Mouse (Mus musculus) cortical plate, adult 2 months (tissue): Measurements from ENCODE around the gene Gsk3b. TPM values are rescaled to one million over a fixed set of nuclear protein-coding genes. Genes with fewer than 3 reads are reported as not detected.
"Not testable (repeated sequence)": the region's sequence is repeated elsewhere in the genome, so short reads cannot be mapped to it uniquely, and the experiment has no call there.

Experiments
- H3K27ac ChIP-seq: fragments of 200-500 bp; 2 replicates; pipeline ENCODE4 v1.5.1; 2012; ENCODE audit warnings: low read length, control low read depth, inconsistent platforms; ENCODE audit not compliant: insufficient read depth
- H3K4me1 ChIP-seq: fragments of 200-500 bp; 2 replicates; pipeline ENCODE4 v1.6.1; 2011; ENCODE audit warnings: low read length; ENCODE audit not compliant: control insufficient read depth, insufficient read depth
- H3K4me3 ChIP-seq: fragments of 200-500 bp; 2 replicates; pipeline ENCODE4 v1.5.1; 2011; ENCODE audit warnings: mild to moderate bottlenecking, low read length, control low read depth; ENCODE audit not compliant: insufficient read depth
- CTCF ChIP-seq: fragments of 200-500 bp; IDR thresholded peaks from 2 replicates; pipeline ENCODE4 v1.5.1; 2011; ENCODE audit warnings: mild to moderate bottlenecking, control low read depth, low read length; ENCODE audit not compliant: insufficient read depth; ENCODE audit errors: extremely low read depth
- POLR2A ChIP-seq: fragments of 200-500 bp; IDR thresholded peaks from 2 replicates; pipeline ENCODE4 v1.6.1; 2011; ENCODE audit warnings: mild to moderate bottlenecking, low read length, control low read depth; ENCODE audit not compliant: insufficient read depth; ENCODE audit errors: extremely low read depth
- polyA plus RNA-seq: library from polyadenylated mRNA; depleted of rRNA; stranded (reverse); fragments of >200 nt; gene quantifications from 2 replicates; pipeline ENCODE4 v1.2.3, GENCODE M21; 2012

Gene Gsk3b
- polyA plus RNA-seq, 1 experiment = 47.2 TPM

DNA sequence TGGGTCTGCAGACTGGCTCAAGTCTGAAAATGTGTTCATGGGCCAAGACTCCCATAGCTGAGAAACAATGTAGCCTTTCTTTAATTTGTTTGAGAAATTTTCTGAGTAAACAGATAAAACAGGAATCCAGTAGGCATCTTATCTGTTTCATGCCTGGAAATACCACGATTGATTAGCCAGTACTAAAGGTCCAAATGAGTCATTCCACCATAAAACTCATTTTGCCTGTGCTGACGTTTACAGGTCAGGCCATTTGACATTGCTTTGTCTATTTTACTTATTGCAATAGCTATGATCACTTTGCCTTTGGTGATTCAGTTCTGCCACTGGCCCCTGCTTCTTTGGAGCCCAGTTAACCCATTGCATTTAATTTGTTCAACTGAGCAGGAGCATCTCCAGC lies 11.8 kb downstream of the Gsk3b start:
- TF ChIP-seq CTCF (no peak), POLR2A (no peak)
- Histone ChIP-seq H3K4me3 (no peak overlapping the region), H3K27ac (no peak overlapping the region), H3K4me1 (peaks cover 15% of the 10 kb centered on the region)

GRCm38 (mm10) chr16:38105453-38105852 lies 16.7 kb downstream of the Gsk3b start:
- Histone ChIP-seq H3K27ac (no peak overlapping the region), H3K4me3 (no peak overlapping the region), H3K4me1 (peaks cover 8% of the 10 kb centered on the region)
- no peak for TF ChIP-seq CTCF

DNA sequence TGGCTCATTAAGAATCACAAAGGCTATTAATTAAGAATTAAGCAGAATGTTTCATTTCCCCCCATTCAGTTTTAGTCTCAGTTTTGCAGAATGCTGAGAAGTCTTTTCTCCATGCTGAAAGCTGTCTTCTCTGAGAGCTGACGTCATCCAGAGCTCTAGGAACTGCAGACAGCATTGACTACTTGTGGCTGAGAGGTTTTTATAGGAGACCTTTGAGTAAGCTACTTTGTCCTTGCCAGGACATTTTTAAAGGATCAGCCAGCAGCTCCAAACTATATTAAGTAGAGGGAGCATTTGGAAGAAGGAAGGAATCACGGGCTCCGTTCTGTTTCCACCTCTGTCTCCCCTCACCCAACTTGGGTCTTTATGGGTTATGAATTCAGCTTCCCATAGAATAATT lies 17.7 kb downstream of the Gsk3b start:
- Histone ChIP-seq H3K27ac (no peak overlapping the region), H3K4me1 (peaks cover 9% of the 10 kb centered on the region), H3K4me3 (no peak overlapping the region)
- TF ChIP-seq CTCF = no peak
- TF ChIP-seq POLR2A = no peak

- TF ChIP-seq POLR2A = no peak
- no peak for TF ChIP-seq CTCF
- H3K4me1 ChIP-seq = peaks cover 12% of the 10 kb centered on the region
- no peak overlapping the region for H3K27ac ChIP-seq
- H3K4me3 ChIP-seq = no peak overlapping the region
Observed at GRCm38 (mm10) chr16:38110001-38110400, 21.2 kb downstream of the Gsk3b start.

DNA sequence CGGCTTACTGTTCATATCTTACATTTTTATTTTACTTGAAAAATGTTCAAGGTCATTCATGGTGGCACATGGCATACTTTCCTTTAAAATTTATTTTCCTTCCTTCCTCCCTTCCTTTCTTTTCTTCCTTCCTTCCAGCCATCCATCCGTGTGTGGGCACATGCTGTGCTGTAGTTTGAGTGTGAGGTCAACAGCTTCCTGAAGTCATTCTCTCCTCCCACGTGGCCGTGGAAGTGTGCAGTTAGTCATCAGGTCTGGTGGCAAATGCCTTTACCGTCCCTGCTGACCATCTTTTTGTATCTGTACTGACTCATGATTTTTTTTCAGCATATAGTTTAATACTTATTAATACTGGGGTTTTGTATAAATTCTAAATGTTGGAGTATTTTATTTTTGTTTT lies 21.8 kb downstream of the Gsk3b start:
- TF ChIP-seq CTCF (no peak), POLR2A (no peak)
- no peak overlapping the region for H3K4me3 ChIP-seq
- peaks cover 12% of the 10 kb centered on the region for H3K4me1 ChIP-seq
- no peak overlapping the region for H3K27ac ChIP-seq

DNA sequence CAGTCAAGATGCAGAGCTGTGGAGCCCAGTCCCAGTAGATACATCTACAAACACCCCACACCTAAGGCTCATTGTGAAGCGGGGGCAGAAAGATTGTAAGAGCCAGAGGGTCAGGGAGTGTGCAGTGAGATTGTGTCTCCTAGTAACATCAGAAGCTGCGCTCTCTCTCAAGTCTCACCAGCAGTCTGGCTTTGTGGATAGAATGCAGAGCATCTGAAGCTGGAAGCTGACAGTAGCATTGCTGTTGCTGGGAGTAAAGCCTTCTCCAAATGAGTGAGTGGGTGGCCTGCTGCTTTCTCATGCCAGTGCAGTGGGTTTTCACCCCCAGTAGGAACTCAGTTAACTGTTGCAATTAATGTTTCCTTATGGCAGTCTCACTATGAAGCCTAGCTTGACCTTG lies 25.3 kb downstream of the Gsk3b start:
- no peak overlapping the region for H3K4me3 ChIP-seq
- TF ChIP-seq CTCF (no peak), POLR2A (no peak)
- no peak overlapping the region for H3K27ac ChIP-seq
- H3K4me1 ChIP-seq = peaks cover 12% of the 10 kb centered on the region

GRCm38 (mm10) chr16:38117909-38118308 lies 29.1 kb downstream of the Gsk3b start:
- not testable (repeated sequence) for H3K27ac ChIP-seq, H3K4me1 ChIP-seq, H3K4me3 ChIP-seq

DNA sequence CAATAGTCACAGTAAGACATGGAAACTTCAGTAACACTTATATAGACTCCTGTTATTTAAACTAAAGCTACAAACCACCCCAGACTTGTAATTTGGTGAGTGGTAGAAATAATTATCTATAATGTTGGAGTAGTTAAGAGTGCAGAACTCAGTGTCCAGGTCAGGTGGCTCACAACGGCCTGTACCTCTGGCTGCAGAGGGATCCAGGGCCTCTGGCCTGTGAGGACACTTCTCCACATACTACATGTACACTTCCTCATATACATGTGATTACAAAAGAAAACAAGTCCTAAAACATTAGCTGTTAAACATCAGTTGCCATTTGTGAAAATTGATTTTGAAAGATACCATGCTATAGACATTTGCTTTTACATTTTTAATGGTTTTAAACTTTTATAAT lies 29.9 kb downstream of the Gsk3b start:
- TF ChIP-seq POLR2A (no peak), CTCF (no peak)
- Histone ChIP-seq H3K4me1 (peaks cover 3% of the 10 kb centered on the region), H3K4me3 (no peak overlapping the region), H3K27ac (no peak overlapping the region)

- Histone ChIP-seq H3K4me3 (no peak overlapping the region), H3K4me1 (peaks cover 3% of the 10 kb centered on the region), H3K27ac (no peak overlapping the region)
- TF ChIP-seq CTCF (no peak), POLR2A (no peak)
Observed at GRCm38 (mm10) chr16:38119286-38119685, 30.5 kb downstream of the Gsk3b start.

GRCm38 (mm10) chr16:38129171-38129570 lies 40.4 kb downstream of the Gsk3b start:
- H3K27ac ChIP-seq = no peak overlapping the region
- no peak overlapping the region for H3K4me3 ChIP-seq
- peaks cover 9% of the 10 kb centered on the region for H3K4me1 ChIP-seq
- no peak for TF ChIP-seq CTCF
- TF ChIP-seq POLR2A = no peak

DNA sequence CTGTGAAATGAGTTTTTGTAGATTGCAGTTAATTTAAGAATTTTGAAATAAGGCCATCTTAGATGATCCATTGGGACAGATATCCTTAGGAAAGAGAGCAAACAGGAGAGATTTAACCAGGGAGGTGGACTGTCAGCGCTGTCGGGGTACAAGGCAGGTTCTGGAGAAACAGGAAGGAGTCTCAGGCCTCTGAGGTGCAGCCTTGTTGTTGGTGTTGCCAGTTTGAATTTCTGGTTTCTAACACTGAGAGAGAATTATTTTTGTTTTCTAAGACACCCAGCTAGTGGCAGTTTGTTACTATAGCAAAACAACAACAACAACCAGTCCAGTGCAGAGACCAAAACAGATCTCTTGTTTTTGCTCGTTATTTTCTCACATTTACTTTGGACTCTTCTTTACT lies 42.2 kb downstream of the Gsk3b start:
- Histone ChIP-seq H3K4me3 (no peak overlapping the region), H3K4me1 (peaks cover 12% of the 10 kb centered on the region), H3K27ac (no peak overlapping the region)
- no peak for TF ChIP-seq POLR2A
- no peak for TF ChIP-seq CTCF
